Mouse (Mus musculus): Measurements from ENCODE around the gene Ywhab.

Ywhab gene

DNA sequence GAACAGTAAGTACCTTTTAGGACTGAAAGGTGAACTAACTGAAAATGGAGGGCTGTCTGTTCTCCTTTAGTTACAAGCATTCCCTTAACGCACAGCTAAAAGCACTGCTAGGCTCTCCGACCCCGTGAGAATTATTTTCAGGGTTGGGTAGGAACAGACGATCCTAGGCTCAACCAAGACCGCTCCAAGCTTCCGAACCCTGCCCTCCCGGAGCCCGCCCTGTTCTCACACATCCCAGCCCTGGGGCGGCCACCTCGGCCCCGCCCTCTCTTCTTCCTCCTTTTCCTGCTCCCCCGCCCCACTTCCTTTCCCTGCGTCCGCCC is at the start of gene Ywhab:
TSS of gene Ywhab (plus strand) at position 307 of the 323 bp plus-strand sequence.
- no peak for DNase-seq (ENCODE audit: low read depth, low spot score)

DNA sequence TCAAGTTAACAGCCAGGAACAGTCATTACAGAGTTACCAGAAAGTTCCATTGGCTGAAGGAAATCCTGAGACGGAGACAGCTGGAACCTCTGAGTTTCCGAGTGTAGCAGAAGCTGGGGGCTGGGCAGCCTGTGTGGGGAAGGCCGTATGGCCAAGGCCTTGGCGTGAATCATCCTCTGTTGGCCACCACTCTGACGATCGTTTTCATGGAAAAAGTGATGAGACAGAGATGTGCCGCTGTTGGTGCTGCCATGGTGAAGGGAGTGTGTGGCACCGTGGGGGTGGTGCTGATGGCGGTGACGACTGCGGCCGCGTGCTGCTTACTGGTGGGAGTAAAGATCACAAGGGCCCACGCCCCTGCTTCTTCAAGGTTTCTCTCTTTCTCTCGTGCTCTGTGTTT is 48.5 kb upstream of the Ywhab start:
- DNase-seq (ENCODE audit: low read depth, low spot score) = peak; percentile 43

DNA sequence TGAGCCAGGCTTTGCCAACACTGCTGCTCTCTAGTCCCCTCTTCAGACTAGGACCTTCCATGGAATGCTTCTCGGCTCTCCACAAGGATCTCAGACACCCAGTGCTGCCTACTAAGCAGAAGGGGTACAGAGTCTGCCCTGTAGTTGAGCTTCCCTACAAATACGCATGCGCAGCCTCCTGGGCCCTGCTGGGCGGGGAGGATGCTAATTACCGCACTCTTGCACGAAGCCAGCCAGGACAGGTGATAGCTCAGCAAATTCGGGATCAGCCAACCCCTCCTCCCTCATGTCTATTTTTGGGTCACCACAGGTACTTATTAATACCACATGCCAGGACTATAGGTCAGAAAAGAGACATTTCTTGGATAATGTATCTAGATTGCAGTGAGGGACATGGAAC is 46.8 kb upstream of the Ywhab start:
- DNase-seq (ENCODE audit: low read depth, low spot score) = peak; percentile 81

DNA sequence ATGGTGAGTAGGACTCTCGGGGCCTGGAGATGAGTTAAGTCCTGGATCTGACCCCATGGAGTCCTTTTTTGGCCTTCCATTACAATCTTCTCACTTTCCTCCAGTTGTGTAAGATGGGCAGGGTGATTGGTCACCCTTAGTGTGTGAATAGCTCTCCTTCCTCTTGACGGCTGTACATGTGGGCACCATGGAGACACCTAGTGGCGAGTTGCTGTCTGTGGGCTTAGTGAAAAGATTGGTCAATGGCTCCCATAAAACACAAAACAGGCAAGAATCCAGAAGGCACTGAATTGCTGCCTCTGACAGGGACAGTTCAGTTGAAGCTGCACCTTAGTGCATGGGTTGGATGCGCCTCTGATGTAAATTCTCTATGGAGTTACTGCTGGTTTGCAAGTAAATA is 43.0 kb upstream of the Ywhab start:
- DNase-seq (ENCODE audit: low read depth, low spot score) = peak; percentile 93

DNA sequence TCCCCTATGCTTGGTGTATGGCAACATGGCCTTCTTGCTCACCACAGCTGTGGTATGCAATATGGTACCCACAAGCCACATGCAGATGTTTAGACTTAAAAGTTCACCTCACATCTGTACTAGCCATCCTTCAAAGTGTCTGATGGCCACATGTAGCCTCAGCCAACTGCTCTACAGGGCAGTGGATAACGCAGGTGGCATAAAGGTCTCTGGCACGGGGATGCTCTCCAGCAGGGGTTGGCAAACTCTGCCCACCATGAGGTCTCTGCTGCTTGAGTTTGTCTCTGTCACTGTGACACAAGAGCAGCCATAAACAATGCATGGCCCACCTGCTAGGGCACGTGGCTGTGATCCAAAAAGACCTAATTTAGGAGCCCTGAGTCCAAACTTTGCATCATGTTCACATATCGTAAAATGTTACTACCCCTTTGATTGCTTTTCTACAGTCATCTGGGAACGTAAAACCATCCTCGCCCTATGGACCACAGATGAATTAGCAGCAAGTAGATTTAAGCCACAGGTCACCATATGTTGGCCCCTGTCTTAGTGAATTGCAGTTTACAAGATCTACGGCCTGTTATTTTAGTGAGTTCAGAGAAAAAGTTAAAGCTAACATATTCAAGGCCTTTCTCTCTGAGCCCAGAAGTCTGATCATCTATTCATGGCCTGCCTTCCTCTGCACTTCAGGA is 41.0 kb upstream of the Ywhab start:
- DNase-seq (ENCODE audit: low read depth, low spot score) = no peak

DNA sequence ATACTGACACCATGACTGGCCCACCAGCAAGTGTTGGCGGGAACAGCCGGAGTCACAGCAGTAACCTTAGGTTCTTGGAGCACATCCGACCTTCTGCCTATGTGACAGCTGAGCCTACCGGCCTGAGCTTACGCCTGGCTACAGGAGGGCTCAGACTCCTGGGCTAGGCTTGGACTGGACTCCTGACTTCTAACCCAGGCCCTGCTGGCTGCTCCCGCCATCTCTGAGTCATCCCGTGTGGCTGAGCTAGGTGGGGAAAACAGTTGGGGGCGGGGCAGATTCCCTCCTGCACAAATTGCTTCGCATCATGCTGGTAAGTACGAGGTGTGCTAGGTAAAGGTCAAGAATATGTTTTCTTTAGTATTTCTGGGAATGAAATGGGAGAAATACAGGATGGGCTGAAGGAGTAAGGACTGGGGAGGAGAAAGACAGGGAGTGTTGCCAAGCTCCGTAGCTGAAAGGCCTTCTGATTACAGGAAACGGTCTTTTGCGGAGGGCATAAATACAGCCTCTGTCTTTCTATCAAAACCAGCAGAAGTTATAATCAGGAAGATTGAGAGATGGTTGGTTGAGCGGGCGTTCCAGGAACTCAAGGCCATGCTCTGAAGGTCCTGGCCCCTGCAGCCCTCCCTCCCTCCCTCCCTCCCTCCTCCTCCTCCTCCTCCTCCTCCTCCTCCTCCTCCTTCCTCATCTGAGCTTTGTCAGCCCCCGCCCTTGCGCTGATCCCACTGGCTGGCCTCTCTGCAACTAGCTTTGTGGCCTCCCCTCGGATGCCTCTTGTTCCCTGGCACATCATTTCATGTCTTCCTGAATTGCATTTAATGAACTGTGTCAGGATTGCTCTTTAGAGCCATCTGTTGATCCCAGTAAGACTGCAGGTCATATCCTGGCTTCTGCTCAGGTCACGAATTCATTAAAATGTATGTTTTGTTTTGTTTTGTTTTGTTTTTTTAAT is 29.9 kb upstream of the Ywhab start:
- peak; percentile 99 for DNase-seq (ENCODE audit: low read depth, low spot score)

DNA sequence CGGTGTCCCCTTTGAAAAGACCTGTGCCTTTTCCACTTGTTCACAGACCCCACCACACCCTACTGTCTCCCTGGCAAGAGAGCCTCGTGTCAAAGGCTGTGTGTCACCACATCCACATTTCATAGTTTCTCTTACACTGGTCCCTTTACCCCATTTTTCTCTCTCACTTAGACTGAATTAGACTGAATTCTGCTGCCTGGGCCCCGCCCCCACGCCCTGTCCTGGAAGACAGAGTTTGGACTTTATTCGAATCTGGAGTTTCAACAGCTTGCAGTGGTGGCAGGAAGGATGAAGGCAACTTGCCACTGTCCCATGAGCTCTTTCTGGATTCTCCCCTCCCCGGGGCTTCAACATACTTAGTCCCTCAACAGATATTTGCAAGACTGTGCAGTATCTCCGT is 29.1 kb upstream of the Ywhab start:
- no peak for DNase-seq (ENCODE audit: low read depth, low spot score)

DNA sequence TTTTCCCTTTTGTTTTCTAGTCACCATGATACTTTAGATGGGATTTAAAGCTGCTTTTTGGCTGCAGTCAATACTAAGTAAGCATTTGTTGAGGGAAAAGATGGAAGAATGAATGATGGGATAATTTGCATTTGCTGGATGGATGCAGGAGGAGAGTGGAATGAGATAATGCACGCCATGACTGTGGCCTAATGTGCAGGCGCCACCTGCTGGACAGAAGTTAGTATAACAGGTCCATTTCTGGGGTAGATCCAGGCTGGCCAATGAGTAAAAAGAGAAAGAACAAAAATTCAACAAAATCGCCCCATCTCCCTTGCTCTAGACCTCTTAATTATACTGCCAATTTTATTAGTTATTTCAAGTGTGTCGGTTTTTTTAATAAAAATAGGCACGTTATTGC is 26.2 kb upstream of the Ywhab start:
- DNase-seq (ENCODE audit: low read depth, low spot score) = peak; percentile 87

DNA sequence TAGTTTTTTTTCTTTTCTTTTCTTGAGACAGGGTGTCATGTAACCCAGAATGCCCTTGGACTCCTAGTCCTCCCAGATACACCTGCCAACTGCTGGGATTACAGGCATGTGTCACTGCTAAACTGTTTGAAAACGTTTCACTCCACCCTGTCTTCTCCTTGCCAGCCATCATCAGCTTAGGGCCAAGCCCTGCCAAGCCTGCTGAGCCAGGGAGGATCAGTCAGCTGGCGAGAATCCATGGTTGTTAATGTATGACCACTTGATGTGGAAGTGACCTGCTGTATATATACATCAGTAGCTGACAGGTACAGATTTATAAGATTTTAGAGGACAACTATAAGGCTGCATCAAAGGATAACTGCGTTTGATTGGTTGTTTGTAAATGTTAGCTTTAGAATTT is 24.4 kb upstream of the Ywhab start:
- no peak for DNase-seq (ENCODE audit: low read depth, low spot score)

DNA sequence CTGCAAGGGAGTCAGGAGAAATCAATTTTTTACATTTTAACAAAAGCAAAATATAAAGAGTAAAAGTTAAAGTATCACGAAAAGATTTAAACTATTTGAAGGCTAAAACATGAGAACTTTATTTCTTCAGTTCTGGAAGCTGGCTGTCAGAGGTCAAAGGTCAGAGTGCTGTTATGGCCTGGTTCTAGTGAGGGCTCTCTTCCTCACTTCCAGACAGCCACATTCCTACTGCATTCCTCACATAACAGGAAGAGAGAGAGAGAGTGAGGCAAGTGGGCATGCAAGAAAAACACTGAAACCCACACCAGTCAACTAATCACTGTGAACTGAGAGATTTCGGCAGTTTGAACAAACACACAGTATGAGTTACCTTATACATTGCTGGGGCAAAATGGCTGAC is 20.7 kb upstream of the Ywhab start:
- DNase-seq (ENCODE audit: low read depth, low spot score) = no peak

DNA sequence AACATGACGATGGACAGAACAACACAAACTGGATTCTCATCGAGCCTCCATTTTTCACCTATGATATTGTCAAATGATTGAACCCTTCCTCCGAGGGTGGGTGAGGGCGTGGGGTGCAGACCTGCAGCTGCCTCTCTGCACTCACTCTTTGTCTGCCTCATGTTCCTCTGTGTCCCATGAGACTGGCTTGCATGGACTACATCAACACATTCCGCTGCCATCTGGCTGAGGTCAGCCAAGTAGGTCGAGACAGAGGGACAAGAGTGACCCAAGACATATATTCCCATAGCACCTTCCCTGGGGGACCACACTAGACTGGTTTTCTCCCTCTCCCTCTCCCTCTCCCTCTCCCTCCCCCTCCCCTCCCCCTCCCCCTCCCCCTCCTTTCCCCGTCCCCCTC is 18.3 kb upstream of the Ywhab start:
- DNase-seq (ENCODE audit: low read depth, low spot score) = no peak

DNA sequence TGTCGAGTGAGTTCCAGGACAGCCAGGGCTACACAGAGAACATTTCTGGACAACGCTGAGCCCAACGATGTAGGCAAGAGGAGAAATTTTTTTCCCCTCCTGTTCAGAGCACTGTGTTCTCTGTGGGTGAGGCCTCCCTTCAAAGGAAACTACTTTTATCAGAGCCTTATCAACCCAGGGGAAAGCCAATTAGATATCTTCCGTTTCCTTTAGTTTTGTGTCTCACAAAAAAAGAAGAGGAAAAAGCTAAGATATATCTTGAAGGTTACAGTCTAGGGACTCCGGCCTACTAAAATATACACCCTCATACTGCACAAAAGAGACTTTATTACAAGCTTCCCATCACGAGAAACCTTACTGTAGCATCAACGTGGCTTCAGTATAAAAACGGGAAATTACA is 7.5 kb upstream of the Ywhab start:
- DNase-seq (ENCODE audit: low read depth, low spot score) = no peak

DNA sequence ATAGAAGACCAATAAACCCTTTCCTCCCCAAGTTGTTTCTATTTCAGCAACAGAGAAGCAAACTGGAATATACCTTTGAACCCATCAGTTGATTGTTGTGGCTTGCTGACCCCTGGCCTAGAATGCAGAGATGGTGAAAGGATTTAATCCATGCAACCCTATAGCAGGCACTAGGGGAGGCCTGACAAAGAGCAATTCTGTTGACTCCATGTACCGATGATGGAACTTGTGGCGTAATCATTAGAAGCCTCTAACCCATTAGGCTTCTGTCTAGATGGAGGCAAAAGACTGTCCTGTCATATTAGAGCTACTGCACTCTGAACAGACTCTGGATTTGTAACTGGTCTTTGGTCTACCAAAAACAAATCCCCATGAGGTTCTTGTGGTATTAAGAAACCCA is 1.9 kb upstream of the Ywhab start:
- DNase-seq (ENCODE audit: low read depth, low spot score) = no peak

DNA sequence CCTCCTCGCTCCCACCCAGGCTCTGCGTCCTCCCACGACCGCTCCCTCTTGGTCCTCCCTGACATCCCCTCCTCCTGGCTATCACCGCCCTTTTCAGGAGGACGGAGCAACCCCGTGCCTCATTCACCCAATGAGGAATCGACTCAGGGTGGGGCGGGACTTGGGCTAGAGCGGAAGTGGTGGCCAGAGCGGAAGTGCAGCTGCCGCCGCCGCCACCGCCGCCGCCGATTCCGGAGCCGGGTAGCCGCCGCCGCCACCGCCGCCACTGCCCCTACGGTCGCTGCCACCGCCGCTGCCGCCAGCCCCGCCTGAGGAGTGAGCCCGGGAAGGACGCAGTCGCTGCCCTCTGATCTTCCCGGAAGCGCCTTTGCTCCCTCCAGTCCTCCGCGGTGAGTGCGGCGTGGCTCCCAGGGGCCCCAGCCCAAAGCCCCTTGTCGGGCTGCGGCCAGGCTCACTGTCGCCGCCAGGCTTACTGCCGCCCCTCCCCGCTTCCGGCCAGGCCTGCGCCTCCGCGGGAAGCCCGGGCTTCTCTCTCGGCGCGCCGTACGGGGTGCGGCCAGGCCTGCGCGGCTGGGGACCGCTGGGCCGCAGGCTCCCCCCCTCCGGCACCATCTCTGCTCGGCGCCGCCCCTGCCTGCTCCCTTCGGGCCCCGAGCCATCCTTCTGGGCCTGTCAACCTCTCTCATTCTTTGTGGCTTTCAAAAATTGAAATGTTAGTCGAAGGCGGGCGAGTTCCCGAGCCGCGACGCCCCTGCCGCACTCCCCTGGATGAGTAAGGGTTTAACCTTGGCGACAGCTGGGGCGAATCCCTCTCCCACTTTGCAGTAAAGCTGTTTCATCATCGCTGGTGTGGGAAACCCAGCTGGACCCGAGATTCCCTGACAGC is 460 bp downstream of the Ywhab start:
- DNase-seq (ENCODE audit: low read depth, low spot score) = peak; percentile 99

DNA sequence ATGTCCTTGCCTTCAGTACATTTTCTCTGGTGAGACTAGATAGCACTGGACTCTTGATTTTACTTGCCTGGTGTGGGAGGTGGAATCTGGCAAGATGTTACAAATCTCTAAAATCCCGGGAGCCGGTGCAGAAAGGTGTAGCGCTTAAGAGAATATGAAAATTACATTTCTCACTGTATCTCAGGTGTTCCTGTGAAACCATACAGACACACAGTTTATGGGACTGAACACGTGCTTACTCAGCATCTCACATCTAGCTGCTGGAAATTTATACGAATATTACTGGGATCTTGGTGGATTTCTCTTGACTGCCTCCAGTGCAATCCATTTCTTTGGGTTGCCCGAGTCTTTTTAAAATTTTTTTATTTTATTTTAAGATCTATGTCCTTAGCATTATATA is 1.5 kb downstream of the Ywhab start:
- DNase-seq (ENCODE audit: low read depth, low spot score) = peak; percentile 36

DNA sequence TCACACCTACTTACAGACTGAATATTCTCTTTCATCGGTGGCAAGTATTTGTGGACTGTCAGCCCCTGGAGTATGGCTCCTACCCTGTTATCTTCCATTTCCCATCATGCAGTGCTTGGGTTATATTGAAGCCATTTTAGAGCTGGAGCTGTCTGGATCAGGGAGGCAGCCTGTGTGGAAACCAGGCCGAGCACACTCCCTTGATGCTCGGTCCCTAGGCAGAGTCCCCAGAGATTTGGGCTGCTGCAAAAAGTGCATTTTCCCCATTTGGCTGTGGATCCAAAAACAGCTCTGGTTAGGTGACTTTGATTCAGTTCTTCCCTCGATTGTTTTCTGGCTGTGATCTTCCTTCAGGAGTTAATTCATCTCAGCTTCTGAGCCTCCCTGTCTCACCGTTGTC is 2.1 kb downstream of the Ywhab start:
- DNase-seq (ENCODE audit: low read depth, low spot score) = no peak

DNA sequence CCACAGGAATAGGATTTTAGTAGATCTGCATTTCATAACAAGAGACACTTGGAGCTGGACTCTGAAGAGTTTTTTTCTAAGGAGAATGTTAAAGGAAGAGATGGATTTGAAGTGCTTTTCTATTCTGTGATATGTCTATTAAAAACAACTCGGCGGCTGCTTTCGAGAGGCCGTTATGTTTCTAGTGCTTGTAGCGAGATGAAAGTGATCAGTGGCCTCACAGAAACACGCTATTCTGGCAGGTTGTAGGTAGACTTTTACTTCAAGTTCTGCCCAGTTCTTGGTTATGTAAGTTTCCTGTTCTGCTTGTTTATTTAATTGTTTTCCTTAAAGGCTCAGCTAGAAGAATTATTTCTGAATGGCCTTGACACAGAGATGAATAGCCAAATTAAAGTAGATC is 4.2 kb downstream of the Ywhab start:
- no peak for DNase-seq (ENCODE audit: low read depth, low spot score)

DNA sequence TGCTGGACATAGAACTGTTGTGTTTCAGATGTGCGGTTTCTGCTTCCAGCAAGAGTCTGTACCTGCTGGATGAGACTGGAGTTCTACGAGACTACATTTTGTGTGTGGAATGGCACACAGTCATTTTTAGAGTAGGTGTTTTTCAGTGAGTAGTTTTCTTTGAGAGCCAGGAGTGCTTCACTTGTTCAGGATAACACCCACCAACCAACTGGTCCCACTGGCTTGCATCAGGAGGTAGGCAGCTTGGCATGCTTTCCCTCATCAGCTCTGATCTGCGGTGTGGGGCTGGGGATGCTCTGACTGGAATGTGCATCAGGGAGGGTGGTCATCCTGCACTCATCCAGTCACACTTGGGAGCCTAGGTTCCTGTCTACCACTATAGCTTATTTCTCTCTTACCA is 7.9 kb downstream of the Ywhab start:
- peak; percentile 89 for DNase-seq (ENCODE audit: low read depth, low spot score)

DNA sequence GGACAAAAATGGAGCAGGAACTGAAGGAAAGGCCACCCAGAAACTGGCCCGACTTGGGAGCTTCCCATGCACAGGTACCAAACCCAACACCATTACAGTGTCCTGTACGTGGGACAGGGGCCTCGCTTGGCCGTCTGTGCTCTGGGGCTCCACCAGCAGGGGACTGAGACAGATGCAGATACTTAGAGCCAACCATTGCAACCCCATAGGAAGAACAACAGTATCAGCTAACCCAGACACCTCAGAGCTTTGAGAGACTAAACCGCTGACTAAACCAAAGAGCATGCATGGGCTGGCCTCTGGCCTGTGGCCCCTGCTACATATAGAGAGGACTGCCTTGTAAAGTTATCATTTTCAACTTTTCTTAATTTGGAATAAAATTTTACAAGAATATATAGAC is 9.7 kb downstream of the Ywhab start:
- no peak for DNase-seq (ENCODE audit: low read depth, low spot score)

DNA sequence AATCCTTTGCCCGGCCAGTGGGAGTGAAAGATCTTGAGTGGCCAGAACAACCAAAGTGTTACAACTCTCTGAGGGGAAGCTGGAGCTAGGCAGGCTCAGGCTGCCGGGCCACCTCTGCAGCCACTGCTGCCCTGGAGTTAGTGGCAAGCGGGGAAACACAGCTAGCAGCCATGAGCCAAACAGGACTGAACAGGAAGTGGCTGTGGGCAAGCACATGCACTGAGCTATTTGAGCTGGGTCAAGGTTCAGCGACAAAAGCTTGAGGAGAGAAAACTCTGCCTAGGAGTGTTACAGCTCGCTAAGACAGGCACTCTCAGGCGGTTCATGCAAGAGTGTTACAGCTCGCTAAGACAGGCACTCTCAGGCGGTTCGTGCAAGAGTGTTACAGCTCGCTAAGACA is 12.2 kb downstream of the Ywhab start:
- DNase-seq (ENCODE audit: low read depth, low spot score) = no peak

DNA sequence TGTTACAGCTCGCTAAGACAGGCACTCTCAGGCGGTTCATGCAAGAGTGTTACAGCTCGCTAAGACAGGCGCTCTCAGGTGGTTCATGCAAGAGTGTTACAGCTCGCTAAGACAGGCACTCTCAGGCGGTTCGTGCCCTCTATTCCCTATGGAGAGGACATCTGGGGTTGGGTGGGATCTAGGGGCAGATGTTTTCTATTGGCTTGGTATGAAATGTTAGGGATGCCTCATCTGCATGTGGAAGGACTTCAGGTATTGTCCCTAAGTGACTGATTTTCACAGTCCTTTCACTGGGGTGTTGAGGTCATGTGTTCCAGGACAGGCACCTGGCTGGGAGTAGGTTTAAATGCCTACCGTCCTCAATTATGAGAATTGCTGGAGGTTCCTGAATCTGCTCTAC is 12.8 kb downstream of the Ywhab start:
- DNase-seq (ENCODE audit: low read depth, low spot score) = no peak

DNA sequence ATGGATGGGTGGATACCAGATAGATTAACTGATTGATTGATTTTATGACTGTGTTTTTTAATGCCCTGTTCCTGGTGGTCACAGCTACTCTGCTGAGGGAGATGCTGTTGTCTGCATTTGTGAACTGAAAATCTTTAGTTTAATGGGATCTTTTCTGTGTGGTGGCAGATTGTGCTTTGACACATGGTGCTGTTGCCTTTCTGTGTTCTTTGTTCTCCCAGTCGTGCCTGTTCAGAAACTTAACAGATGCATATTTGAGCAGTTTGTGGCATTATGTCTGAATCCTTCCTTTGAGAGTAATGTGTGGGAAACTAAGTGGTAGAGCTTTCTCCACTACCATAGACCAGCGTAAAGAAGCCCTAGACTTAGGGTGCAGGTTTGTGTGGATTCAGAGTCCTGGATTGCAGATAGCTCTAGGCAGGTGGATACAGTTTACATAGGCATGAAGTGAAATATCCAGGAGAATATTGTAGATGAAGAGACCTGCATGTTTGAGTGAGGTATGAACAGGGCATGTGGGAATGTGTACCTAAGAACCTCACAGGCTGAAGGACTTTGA is 13.3 kb downstream of the Ywhab start:
- DNase-seq (ENCODE audit: low read depth, low spot score) = peak; percentile 59

All from brain, adult 2 months (tissue).